ENCODE assay signal across 8 mouse cellular contexts in the genomic region with DNA sequence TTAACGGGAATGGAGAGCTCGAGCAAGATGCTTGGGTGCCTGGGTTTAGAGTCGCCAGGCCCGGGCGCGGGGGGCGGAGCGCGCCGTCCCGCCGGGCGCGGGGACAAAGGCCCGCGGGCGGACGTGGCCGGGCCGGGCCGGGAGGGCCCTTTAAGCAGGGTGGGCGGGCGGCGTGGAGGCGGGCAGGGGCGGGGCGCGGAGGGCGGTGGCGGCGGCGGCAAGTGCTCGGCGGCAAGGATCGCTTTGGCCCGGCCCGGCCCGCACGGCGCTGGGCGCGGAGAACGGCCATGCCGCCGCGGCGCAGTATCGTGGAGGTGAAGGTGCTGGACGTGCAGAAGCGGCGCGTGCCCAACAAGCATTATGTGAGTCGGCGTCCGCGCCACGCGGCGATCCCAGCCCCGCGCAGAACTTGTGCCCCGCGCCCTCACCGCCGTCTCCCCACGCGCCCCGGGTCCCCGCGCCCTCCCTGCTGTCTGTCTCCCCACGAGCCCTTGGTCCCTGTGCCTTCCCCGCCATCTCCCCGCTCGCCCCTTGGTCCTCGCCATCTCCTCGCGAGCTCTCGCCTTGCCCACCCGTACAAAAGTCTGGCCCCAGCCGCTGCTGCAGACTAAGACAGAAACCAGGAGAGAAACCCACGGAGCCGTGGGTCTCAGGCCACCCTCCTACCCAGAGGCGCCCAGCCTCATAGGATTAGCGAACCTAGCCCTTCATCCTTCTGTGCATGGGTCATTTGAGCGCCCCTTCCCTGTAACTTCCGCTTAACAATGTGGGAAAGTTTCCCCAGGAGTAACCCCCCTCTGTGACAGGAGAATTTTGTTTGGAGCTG. TPM values are rescaled to one million over a fixed set of nuclear protein-coding genes. Genes with fewer than 3 reads are reported as not detected.
A peak's percentile ranks its signal among the peaks of the same experiment; 100 is the strongest.
DNase-seq lines count a peak whose midpoint lies in the region; ATAC-seq and TF ChIP-seq lines count a peak whose summit lies in the region.

Sh3pxd2b (plus strand) TSS at position 214 of the 826 bp plus-strand sequence.

- H3K9ac ChIP-seq in intestine, embryonic 14.5 days (ENCODE audit: low read length) = peak within 1 kb of the TSS; percentile 85
- H3K9ac ChIP-seq in limb, embryonic 13.5 days = peak within 1 kb of the TSS; percentile 96
- peak within 1 kb of the TSS; percentile 95 for H3K9ac ChIP-seq in midbrain, embryonic 13.5 days (replicated peaks)

- peak within 1 kb of the TSS; percentile 71 for H3K4me3 ChIP-seq in cerebellum, adult 2 months (replicated peaks; ENCODE audit: insufficient read depth, low read depth, low read length)
- peak within 1 kb of the TSS; percentile 83 for H3K4me3 ChIP-seq in intestine, embryonic 14.5 days (ENCODE audit: low read depth, low read length)
- peak within 1 kb of the TSS; percentile 87 for H3K4me3 ChIP-seq in limb, embryonic 13.5 days
- H3K4me3 ChIP-seq in midbrain, embryonic 13.5 days (replicated peaks) = peak within 1 kb of the TSS; percentile 79

- no peak for TF ChIP-seq CTCF in cerebellum, adult 2 months (IDR thresholded peaks at IDR 0.05; ENCODE audit: borderline replicate concordance, insufficient read depth, low read depth, low read length)

- H3K4me1 ChIP-seq in cerebellum, adult 2 months (ENCODE audit: control insufficient read depth, insufficient read depth, low read length) = 0 out of 2 replicates have a peak, but pooled peaks cover 2% of the 10 kb centered on the region
- peaks cover 24% of the 10 kb centered on the region for H3K4me1 ChIP-seq in intestine, embryonic 14.5 days (replicated peaks; ENCODE audit: control insufficient read depth, insufficient read depth, low read length)
- peaks cover 37% of the 10 kb centered on the region for H3K4me1 ChIP-seq in limb, embryonic 13.5 days
- peaks cover 38% of the 10 kb centered on the region for H3K4me1 ChIP-seq in midbrain, embryonic 13.5 days (replicated peaks)

- TF ChIP-seq POLR2A in cerebellum, adult 2 months (IDR thresholded peaks at IDR 0.05; ENCODE audit: borderline replicate concordance, insufficient read depth, low read length) = no peak

- H3K9me3 ChIP-seq in intestine, embryonic 14.5 days (ENCODE audit: control insufficient read depth, low read length) = no peaks in the 10 kb centered on the region
- no peaks in the 10 kb centered on the region for H3K9me3 ChIP-seq in limb, embryonic 13.5 days
- no peaks in the 10 kb centered on the region for H3K9me3 ChIP-seq in midbrain, embryonic 13.5 days

- DNase-seq in right cerebral cortex, adult 18-20 months = peak; percentile 36
- DNase-seq in right cerebral cortex, adult 2 months (ENCODE audit: low spot score in 2 of 2) = no peak
- peak; percentile 36 to 46 for DNase-seq in cerebellum, adult 2 months
- DNase-seq in gastrocnemius, adult 18-20 months (ENCODE audit: low spot score) = peak; percentile 56
- peak; percentile 81 for DNase-seq in intestine, embryonic 14.5 days (ENCODE audit: low spot score)
- DNase-seq in urinary bladder, postnatal 14 days (ENCODE audit: low spot score) = peak; percentile 74

- WGBS in cerebellum, adult 2 months = 2% methylated on average over 80 of the region's 86 CpGs
- under 1% methylated on average over 79 of the region's 86 CpGs for WGBS in intestine, embryonic 14.5 days
- under 1% methylated on average over 50 of the region's 86 CpGs for WGBS in limb, embryonic 13.5 days
- WGBS in midbrain, embryonic 13.5 days = 0% methylated on average over 55 of the region's 86 CpGs

- H3K27ac ChIP-seq in cerebellum, adult 2 months (ENCODE audit: insufficient read depth, low read length) = no peak within 1 kb of the TSS
- peak within 1 kb of the TSS; percentile 79 for H3K27ac ChIP-seq in intestine, embryonic 14.5 days (ENCODE audit: low read depth)
- H3K27ac ChIP-seq in limb, embryonic 13.5 days = peak within 1 kb of the TSS; percentile 87
- H3K27ac ChIP-seq in midbrain, embryonic 13.5 days = peak within 1 kb of the TSS; percentile 84

- ATAC-seq in intestine, embryonic 14.5 days (replicated peaks; ENCODE audit: low FRiP score, low TSS enrichment, low read depth) = peak; percentile 72
- peak; percentile 75 for ATAC-seq in limb, embryonic 13.5 days (ENCODE audit: low FRiP score, low read depth)
- ATAC-seq in midbrain, embryonic 13.5 days = peak; percentile 87

- H3K27me3 ChIP-seq in cerebellum, adult 2 months (ENCODE audit: control insufficient read depth, insufficient read depth, low read length) = no peaks in the 10 kb centered on the region
- H3K27me3 ChIP-seq in intestine, embryonic 14.5 days (replicated peaks; ENCODE audit: control insufficient read depth, insufficient read depth, low read length) = no peaks in the 10 kb centered on the region
- H3K27me3 ChIP-seq in limb, embryonic 13.5 days = no peaks in the 10 kb centered on the region
- H3K27me3 ChIP-seq in midbrain, embryonic 13.5 days = no peaks in the 10 kb centered on the region

- H3K36me3 ChIP-seq in intestine, embryonic 14.5 days (ENCODE audit: control insufficient read depth, insufficient read depth, low read length) = peaks cover 24% of the 10 kb centered on the region
- H3K36me3 ChIP-seq in limb, embryonic 13.5 days = peaks cover 25% of the 10 kb centered on the region
- H3K36me3 ChIP-seq in midbrain, embryonic 13.5 days = peaks cover 17% of the 10 kb centered on the region

- peak within 1 kb of the TSS; percentile 81 for H3K4me2 ChIP-seq in intestine, embryonic 14.5 days (ENCODE audit: low read length)
- H3K4me2 ChIP-seq in limb, embryonic 13.5 days (replicated peaks) = peak within 1 kb of the TSS; percentile 95
- peak within 1 kb of the TSS; percentile 83 for H3K4me2 ChIP-seq in midbrain, embryonic 13.5 days (replicated peaks)

RNA-seq across cellular contexts. Expression of gene Sh3pxd2b, which starts in this region (rescaled TPM):
- 9.1 TPM in 2 replicates for polyA plus RNA-seq in cerebellum, adult 2 months (2012; rRNA removed)
- 1 to 10 TPM; 4.2 to 4.6 TPM for total RNA-seq in gastrocnemius, adult 18-20 months (2021)
- polyA plus RNA-seq in intestine, embryonic 14.5 days (2014; fragmentation: Nextera tagmentation; extraction: Ambion mirVana) = 20.0 and 23.1 TPM in 2 replicates
- polyA plus RNA-seq in limb, embryonic 13.5 days (2015; fragmentation: Nextera tagmentation; extraction: Ambion mirVana) = 25.9 and 31.3 TPM in 2 replicates
- polyA plus RNA-seq in midbrain, embryonic 13.5 days (2015; fragmentation: Nextera tagmentation; extraction: Ambion mirVana) = 22.5 and 25.3 TPM in 2 replicates

Comparison
In these comparisons a context has a peak if more than half of its experiments do, and no peak if none do; other contexts are left out.
1. DNase-seq: peak in right cerebral cortex, adult 18-20 months (single experiment), cerebellum, adult 2 months (2 of 2), gastrocnemius, adult 18-20 months (single experiment), intestine, embryonic 14.5 days (single experiment) and urinary bladder, postnatal 14 days (single experiment); none in right cerebral cortex, adult 2 months (0 of 2).
2. Peak in every context shown above with its lines, with median percentiles within 50 percentile points of each other: H3K4me3 ChIP-seq, ATAC-seq, H3K4me2 ChIP-seq and H3K9ac ChIP-seq.